Mouse (Mus musculus) stomach, embryonic 16.5 days (tissue): ENCODE measurements around the gene Cd274. TPM values are rescaled to one million over a fixed set of nuclear protein-coding genes. Genes with fewer than 3 reads are reported as not detected.

Experiments
- ATAC-seq: fragments of 200-750 bp; cut with Nextera tagmentation; 2 replicates; pipeline ENCODE4 v1.8.0; 2017; ENCODE audit warnings: moderate number of reproducible peaks, moderate TSS enrichment; ENCODE audit not compliant: insufficient read depth, low FRiP score
- H3K27ac ChIP-seq: fragments of 300-500 bp; sonication (generic); 2 replicates; pipeline ENCODE4 v1.5.1; 2014; ENCODE audit warnings: low read length
- H3K27me3 ChIP-seq: fragments of 300-500 bp; sonication (generic); 2 replicates; pipeline ENCODE4 v1.6.1; 2014; ENCODE audit warnings: low read length, control low read depth, mixed read lengths; ENCODE audit not compliant: control insufficient read depth, insufficient read depth
- H3K36me3 ChIP-seq: fragments of 300-500 bp; sonication (generic); 2 replicates; pipeline ENCODE4 v1.6.1; 2014; ENCODE audit warnings: low read length; ENCODE audit not compliant: control insufficient read depth, insufficient read depth
- H3K4me1 ChIP-seq: fragments of 300-500 bp; sonication (generic); 2 replicates; pipeline ENCODE4 v1.6.1; 2014; ENCODE audit warnings: low read length, control low read depth, mixed read lengths; ENCODE audit not compliant: control insufficient read depth, insufficient read depth
- H3K4me2 ChIP-seq: fragments of 300-500 bp; sonication (generic); 2 replicates; pipeline ENCODE4 v1.6.1; 2014; ENCODE audit warnings: low read depth, low read length, mixed read lengths
- H3K4me3 ChIP-seq: fragments of 300-500 bp; sonication (generic); replicated peaks from 2 replicates; pipeline ENCODE4 v1.5.1; 2014; ENCODE audit warnings: mild to moderate bottlenecking, low read length
- H3K9ac ChIP-seq: fragments of 300-500 bp; sonication (generic); 2 replicates; pipeline ENCODE4 v1.6.1; 2014; ENCODE audit warnings: low read length
- H3K9me3 ChIP-seq: fragments of 300-500 bp; sonication (generic); replicated peaks from 2 replicates; pipeline ENCODE4 v1.6.1; 2016; ENCODE audit warnings: low read length, control low read depth; ENCODE audit not compliant: control insufficient read depth
- WGBS: fragments of 180-500 bp; shearing (Covaris S2); extraction: QIAGEN DNeasy Blood & Tissue Kit; methylation state at CpG from one replicate; pipeline ENCODE4 v1.1.7; 2014; 5-methylcytosine and 5-hydroxymethylcytosine counted together
- polyA plus RNA-seq: library from polyadenylated mRNA; unstranded; fragments of >200 nt; fragmentation: Nextera tagmentation; extraction: Ambion mirVana; gene quantifications from 2 replicates; pipeline ENCODE4 v1.2.1, GENCODE M21; 2015

Cd274 gene
- polyA plus RNA-seq, 1 experiment from 2014 or later, result 0.28 TPM

DNA sequence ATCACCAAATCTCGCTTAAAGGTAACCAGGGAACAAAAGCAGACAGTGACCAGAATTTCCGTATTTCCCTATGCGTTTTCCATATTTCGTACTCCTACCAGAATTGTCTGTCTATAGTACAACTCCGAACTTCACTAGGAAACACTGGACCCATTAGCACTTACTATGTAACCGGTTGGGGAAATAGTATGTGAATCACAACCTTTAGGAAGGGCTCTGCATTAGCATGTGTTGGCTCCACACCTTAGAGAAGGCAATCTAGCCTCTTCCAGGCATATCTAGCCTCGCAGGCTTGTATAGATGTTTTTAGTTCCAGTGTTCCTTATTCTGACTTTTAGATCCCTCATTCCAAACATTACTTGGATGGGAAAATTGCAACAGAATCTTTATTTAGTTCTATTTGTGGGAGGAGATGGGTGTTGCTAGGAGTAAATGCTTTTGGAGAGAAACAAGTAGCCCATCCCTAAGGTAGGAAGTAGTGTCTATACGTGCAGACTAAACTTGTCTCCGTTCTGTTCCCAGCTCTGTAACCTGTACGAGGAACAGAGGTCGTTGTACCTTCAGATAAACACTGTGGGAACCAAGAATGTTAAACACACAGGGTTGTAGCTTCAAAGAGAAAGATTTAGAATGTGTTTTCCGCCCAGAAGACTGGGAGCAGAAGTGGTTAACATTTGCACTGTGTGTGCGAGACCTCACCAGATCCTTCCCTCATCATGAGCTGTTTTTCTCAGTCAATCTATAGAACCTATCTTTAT, 4.9 kb upstream of the Cd274 start:
- H3K9me3 ChIP-seq, result no peaks in the 10 kb centered on the region
- peak overlapping the region; percentile 16; the same call in 1 of the 2 replicates for H3K27ac ChIP-seq
- peak overlapping the region; percentile 83 for H3K4me2 ChIP-seq
- peaks cover 18% of the 10 kb centered on the region for H3K4me1 ChIP-seq
- H3K27me3 ChIP-seq, result no peaks in the 10 kb centered on the region
- H3K4me3 ChIP-seq, result peak overlapping the region; percentile 78
- peak overlapping the region; percentile 83 for H3K9ac ChIP-seq
- no peak for ATAC-seq
- H3K36me3 ChIP-seq, result no peaks in the 10 kb centered on the region
- WGBS, result 30% methylated on average over 13 of the region's 13 CpGs

DNA sequence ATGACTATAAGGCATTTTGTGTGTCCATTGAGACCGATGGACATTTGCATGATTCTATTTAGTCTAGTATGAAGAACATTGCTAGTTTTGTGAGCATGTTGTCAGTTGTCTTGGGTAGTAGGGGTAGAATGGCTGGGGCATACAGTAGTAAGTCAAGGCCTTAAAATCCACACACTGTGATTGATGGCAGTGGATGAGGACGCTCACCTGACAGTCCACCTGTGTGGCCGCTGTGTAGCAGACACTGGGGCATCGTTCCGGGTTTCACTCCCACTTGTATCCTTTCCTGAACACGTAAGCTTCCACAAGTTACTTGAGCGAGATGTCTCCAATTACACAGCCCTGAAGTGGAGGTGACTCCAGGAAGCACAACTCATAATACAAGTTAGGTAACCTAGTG, 3.7 kb upstream of the Cd274 start:
- H3K4me1 ChIP-seq, result peaks cover 18% of the 10 kb centered on the region
- ATAC-seq, result no peak
- H3K27me3 ChIP-seq, result no peaks in the 10 kb centered on the region
- no peak overlapping the region for H3K9ac ChIP-seq
- H3K36me3 ChIP-seq, result no peaks in the 10 kb centered on the region
- no peak overlapping the region for H3K4me3 ChIP-seq
- no peak overlapping the region for H3K4me2 ChIP-seq
- H3K9me3 ChIP-seq, result no peaks in the 10 kb centered on the region
- 84% methylated on average over 7 of the region's 7 CpGs for WGBS
- H3K27ac ChIP-seq, result no peak overlapping the region

DNA sequence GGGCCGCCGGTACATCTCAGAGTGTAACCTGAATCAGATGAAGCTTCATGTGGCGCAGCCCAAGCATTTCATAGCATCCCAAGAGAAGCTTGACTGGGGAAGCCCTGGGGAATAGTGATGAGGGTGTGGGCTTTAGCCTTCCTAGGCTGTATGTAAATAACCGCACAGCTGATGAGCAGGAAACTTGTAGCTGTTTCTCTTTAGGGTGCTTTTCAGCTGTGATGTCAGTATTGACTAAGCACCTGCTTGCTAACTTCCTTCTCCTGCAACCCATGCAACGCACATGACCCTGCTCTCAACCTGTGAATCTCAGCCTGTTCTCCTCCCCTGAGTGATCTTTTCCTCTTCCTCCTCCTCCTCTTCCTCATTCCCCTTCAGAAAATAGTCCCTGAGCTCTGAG, 3.2 kb upstream of the Cd274 start:
- H3K36me3 ChIP-seq, result no peaks in the 10 kb centered on the region
- H3K27ac ChIP-seq, result no peak overlapping the region
- no peak overlapping the region for H3K4me2 ChIP-seq
- 82% methylated on average over 5 of the region's 5 CpGs for WGBS
- no peaks in the 10 kb centered on the region for H3K9me3 ChIP-seq
- ATAC-seq, result no peak
- no peaks in the 10 kb centered on the region for H3K27me3 ChIP-seq
- H3K9ac ChIP-seq, result no peak overlapping the region
- H3K4me1 ChIP-seq, result peaks cover 18% of the 10 kb centered on the region
- H3K4me3 ChIP-seq, result no peak overlapping the region

- no peak overlapping the region for H3K4me2 ChIP-seq
- H3K9ac ChIP-seq, result no peak overlapping the region
- no peaks in the 10 kb centered on the region for H3K36me3 ChIP-seq
- no peaks in the 10 kb centered on the region for H3K9me3 ChIP-seq
- WGBS, result 36% methylated on average over 3 of the region's 3 CpGs
- H3K4me3 ChIP-seq, result no peak overlapping the region
- peaks cover 18% of the 10 kb centered on the region for H3K4me1 ChIP-seq
- H3K27ac ChIP-seq, result no peak overlapping the region
- no peaks in the 10 kb centered on the region for H3K27me3 ChIP-seq
- no peak for ATAC-seq
Observed at GRCm38 (mm10) chr19:29365105-29365504, 2.1 kb upstream of the Cd274 start.

DNA sequence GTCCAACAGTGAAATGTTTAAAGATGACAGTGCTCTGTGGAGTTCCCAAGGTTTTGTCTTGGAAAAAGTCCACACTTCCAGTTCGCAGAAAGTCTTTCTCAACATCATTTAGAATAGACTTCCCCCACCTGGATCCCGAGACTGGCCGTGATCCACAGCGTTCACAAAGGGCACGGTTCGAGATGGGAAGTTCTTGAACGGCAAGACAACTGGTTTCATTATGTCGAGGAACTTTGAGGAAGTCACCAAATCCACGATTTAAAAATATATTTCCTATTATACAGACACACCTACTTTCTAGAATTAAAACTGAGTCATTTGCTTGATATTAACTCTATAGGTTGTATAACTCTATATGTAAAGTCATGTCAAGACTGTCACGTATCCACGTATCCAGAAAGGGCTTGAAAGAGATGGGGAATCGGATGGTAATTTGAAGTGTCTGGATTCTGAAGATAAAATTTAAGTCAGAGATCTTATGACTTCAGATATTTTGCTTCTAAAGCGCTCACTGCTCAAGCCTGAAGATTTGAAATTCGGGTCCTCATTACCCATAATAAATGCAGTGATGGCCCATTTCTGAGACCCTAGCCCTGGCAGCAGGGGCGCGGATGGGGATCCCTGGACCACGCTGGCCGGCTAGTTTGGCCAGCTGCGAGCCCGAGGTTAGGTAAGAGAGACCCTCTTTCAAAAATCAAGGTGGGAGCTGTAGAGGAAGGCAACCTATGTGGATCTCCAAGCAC, 858 bp upstream of the Cd274 start:
- 51% methylated on average over 20 of the region's 20 CpGs for whole genome bisulfite sequencing
- Histone ChIP-seq H3K4me1 (peaks cover 12% of the 10 kb centered on the region), H3K4me2 (peak overlapping the region; percentile 74)

GRCm38 (mm10) chr19:29368041-29368440, 786 bp downstream of the Cd274 start:
- no peak overlapping the region for H3K4me2 ChIP-seq
- no peak overlapping the region for H3K4me3 ChIP-seq
- no peaks in the 10 kb centered on the region for H3K9me3 ChIP-seq
- H3K9ac ChIP-seq, result no peak overlapping the region
- no peaks in the 10 kb centered on the region for H3K27me3 ChIP-seq
- peaks cover 4% of the 10 kb centered on the region; the same call in 1 of the 2 replicates for H3K4me1 ChIP-seq
- H3K36me3 ChIP-seq, result no peaks in the 10 kb centered on the region
- WGBS, result 89% methylated on average over 2 of the region's 2 CpGs
- H3K27ac ChIP-seq, result no peak overlapping the region
- no peak for ATAC-seq

More for the DNA sequence above, 858 bp upstream of the Cd274 start:
- Histone ChIP-seq H3K9ac (peak overlapping the region; percentile 71), H3K4me3 (peak overlapping the region; percentile 74), H3K9me3 (no peaks in the 10 kb centered on the region), H3K27ac (peak overlapping the region; percentile 44; the same call in 1 of the 2 replicates), H3K36me3 (no peaks in the 10 kb centered on the region), H3K27me3 (no peaks in the 10 kb centered on the region)
- no peak for ATAC-seq

GRCm38 (mm10) chr19:29368671-29369309, 1.5 kb downstream of the Cd274 start:
- H3K4me1 ChIP-seq, result peaks cover 4% of the 10 kb centered on the region; the same call in 1 of the 2 replicates
- no peak overlapping the region for H3K9ac ChIP-seq
- ATAC-seq, result no peak
- no peak overlapping the region for H3K4me3 ChIP-seq
- WGBS, result 77% methylated on average over 3 of the region's 3 CpGs
- no peak overlapping the region for H3K27ac ChIP-seq
- no peaks in the 10 kb centered on the region for H3K9me3 ChIP-seq
- H3K36me3 ChIP-seq, result no peaks in the 10 kb centered on the region
- no peak overlapping the region for H3K4me2 ChIP-seq
- no peaks in the 10 kb centered on the region for H3K27me3 ChIP-seq

GRCm38 (mm10) chr19:29370112-29370511, 2.9 kb downstream of the Cd274 start:
- no peak overlapping the region for H3K27ac ChIP-seq
- ATAC-seq, result no peak
- no peaks in the 10 kb centered on the region for H3K9me3 ChIP-seq
- H3K9ac ChIP-seq, result no peak overlapping the region
- no peaks in the 10 kb centered on the region for H3K27me3 ChIP-seq
- H3K4me2 ChIP-seq, result no peak overlapping the region
- peaks cover 4% of the 10 kb centered on the region; the same call in 1 of the 2 replicates for H3K4me1 ChIP-seq
- H3K36me3 ChIP-seq, result no peaks in the 10 kb centered on the region
- no peak overlapping the region for H3K4me3 ChIP-seq
- 64% methylated on average over 12 of the region's 12 CpGs for WGBS
